Mouse (Mus musculus): ENCODE measurements around the gene Peak1. TPM values are rescaled to one million over a fixed set of nuclear protein-coding genes. Genes with fewer than 3 reads are reported as not detected.

Peak1 gene
- polyA plus RNA-seq, 1 experiment: 8.2 TPM

DNA sequence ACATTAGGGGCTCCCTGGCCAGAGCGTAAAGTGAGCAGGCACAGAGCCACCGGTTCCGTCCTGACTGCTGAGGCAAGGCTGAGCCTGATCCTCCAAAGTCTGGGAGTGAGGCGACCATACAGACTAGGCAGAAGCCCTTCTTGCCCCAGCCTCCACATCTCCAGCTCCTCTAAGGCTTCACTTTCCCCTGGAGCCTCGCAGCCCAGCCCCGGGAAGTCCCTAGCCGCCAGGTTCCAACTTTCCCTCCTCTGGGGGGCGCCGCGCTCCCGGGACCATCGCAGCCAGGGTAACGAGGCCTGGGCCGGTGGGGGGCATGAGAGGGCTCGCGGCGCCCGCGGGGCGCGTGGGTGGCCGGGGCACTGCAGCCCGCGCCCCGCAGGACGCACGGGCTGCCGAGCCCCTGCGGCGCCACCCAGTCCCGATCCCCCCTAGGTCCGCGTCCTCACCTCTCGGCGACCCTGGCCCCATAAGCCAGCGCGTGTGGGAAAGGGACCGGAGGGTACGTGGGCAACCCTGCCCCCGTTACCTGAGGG is 386 bp downstream of the Peak1 start:
- H3K4me3 ChIP-seq (ENCODE audit: extremely low read depth, insufficient read depth, insufficient read length): peak overlapping the region; percentile 84
- TF ChIP-seq CTCF (IDR thresholded peaks at IDR 0.05; ENCODE audit: extremely low read depth, insufficient read depth, insufficient read length, insufficient replicate concordance) (peak; percentile 40; the same call in 1 of the 2 replicates), POLR2A (IDR thresholded peaks at IDR 0.05; ENCODE audit: low read depth, low read length) (no peak)
- peak; percentile 48 to 84 for DNase-seq (ENCODE audit: low read depth in 1 of 2, low spot score in 2 of 2)
- no peaks in the 10 kb centered on the region for H3K36me3 ChIP-seq (ENCODE audit: control insufficient read depth, insufficient read depth, low read length)
- peaks cover 9% of the 10 kb centered on the region for H3K4me1 ChIP-seq (ENCODE audit: control insufficient read depth, insufficient read depth, insufficient read length)
- WGBS: under 1% methylated on average over 40 of the region's 40 CpGs
- no peaks in the 10 kb centered on the region for H3K27me3 ChIP-seq (ENCODE audit: control insufficient read depth, insufficient read depth, low read length)
- H3K27ac ChIP-seq (ENCODE audit: insufficient read depth, low read length): peak overlapping the region; percentile 89

DNA sequence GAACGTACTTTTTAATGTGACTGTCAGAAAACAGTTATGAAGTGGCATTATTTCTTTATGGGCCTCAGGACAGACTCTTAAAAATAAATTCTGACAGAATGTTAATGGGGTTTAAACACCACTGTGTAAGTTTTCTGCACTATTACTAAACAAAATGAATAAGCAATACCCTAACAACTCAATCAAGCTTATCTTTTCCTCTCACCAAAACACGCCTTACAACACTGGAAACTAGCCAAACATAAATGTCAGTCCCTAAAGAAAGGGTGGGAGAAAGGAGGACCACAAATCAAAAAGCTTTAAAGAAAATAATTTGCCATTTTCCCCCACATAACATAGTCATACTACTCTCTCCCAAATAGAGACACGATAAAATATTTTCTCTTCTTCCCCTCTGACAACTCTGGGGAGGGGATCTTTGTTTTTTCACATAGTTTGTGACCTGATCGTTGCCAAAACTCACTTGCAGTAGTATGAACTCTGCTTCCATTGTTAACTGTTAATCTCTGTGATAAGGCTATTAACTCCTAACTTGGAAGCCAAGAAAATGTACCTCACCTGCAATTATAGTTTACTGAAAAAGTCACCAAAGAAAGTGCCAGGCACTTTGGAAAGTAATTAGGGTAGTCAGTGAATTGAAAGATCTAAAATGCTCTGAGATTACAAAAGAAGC is 1.8 kb downstream of the Peak1 start:
- Histone ChIP-seq H3K36me3 (ENCODE audit: control insufficient read depth, insufficient read depth, low read length) (no peaks in the 10 kb centered on the region), H3K4me3 (ENCODE audit: extremely low read depth, insufficient read depth, insufficient read length) (no peak overlapping the region)

DNA sequence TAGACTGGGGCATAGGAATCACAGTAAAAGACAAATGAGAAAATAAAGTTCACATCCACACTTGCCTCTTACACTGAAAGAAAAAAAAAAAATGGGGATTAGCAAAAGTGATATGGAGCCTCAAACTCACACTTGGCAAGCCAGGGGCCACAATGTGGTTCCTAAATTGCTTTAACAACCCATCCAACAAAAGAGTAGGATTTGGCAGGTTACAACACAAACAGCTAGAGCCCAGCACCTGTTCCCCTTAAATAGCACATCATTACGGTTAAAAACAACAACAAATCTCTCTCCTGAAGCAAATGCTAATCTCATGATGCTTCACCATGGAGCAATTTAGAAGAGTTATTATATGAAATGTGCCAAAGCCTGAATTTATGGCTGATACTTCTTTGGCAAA is 2.5 kb downstream of the Peak1 start:
- TF ChIP-seq POLR2A (IDR thresholded peaks at IDR 0.05; ENCODE audit: low read depth, low read length) (no peak), CTCF (IDR thresholded peaks at IDR 0.05; ENCODE audit: extremely low read depth, insufficient read depth, insufficient read length, insufficient replicate concordance) (no peak)
- Histone ChIP-seq H3K27me3 (ENCODE audit: control insufficient read depth, insufficient read depth, low read length) (no peaks in the 10 kb centered on the region), H3K4me1 (ENCODE audit: control insufficient read depth, insufficient read depth, insufficient read length) (peaks cover 6% of the 10 kb centered on the region), H3K4me3 (ENCODE audit: extremely low read depth, insufficient read depth, insufficient read length) (no peak overlapping the region), H3K36me3 (ENCODE audit: control insufficient read depth, insufficient read depth, low read length) (no peaks in the 10 kb centered on the region), H3K27ac (ENCODE audit: insufficient read depth, low read length) (no peak overlapping the region)
- WGBS: 84% methylated on average over 1 of the region's 1 CpGs
- DNase-seq (ENCODE audit: low read depth in 1 of 2, low spot score in 2 of 2): no peak

More for the DNA sequence above, 1.8 kb downstream of the Peak1 start:
- H3K4me1 ChIP-seq (ENCODE audit: control insufficient read depth, insufficient read depth, insufficient read length): peaks cover 9% of the 10 kb centered on the region
- H3K27ac ChIP-seq (ENCODE audit: insufficient read depth, low read length): no peak overlapping the region
- no peaks in the 10 kb centered on the region for H3K27me3 ChIP-seq (ENCODE audit: control insufficient read depth, insufficient read depth, low read length)
- TF ChIP-seq POLR2A (IDR thresholded peaks at IDR 0.05; ENCODE audit: low read depth, low read length) (no peak), CTCF (IDR thresholded peaks at IDR 0.05; ENCODE audit: extremely low read depth, insufficient read depth, insufficient read length, insufficient replicate concordance) (no peak)
- DNase-seq (ENCODE audit: low read depth in 1 of 2, low spot score in 2 of 2): no peak
- 63% methylated on average over 4 of the region's 4 CpGs for WGBS

DNA sequence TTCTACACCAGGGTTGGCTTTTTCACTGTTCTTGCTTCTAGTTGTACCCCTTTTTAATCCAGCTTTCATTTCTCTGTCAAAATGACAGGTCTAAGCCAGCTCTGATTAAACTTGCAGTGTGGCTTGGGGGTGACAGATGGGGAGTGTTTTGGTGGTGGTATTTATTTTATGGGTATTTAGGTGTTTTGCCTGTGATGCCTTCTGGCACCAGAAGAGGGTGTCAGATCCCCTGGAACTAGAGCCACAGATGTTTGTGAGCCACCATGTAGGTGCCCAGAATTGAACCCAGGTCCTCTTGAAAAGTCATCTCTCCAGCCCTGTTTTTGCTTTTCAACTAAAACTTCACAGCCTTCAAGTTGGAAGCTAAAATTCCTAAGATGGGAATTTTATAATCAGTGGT is 3.5 kb downstream of the Peak1 start:
- Histone ChIP-seq H3K27ac (ENCODE audit: insufficient read depth, low read length) (no peak overlapping the region), H3K36me3 (ENCODE audit: control insufficient read depth, insufficient read depth, low read length) (no peaks in the 10 kb centered on the region), H3K27me3 (ENCODE audit: control insufficient read depth, insufficient read depth, low read length) (no peaks in the 10 kb centered on the region), H3K4me1 (ENCODE audit: control insufficient read depth, insufficient read depth, insufficient read length) (peaks cover 6% of the 10 kb centered on the region; the same call in 1 of the 2 replicates), H3K4me3 (ENCODE audit: extremely low read depth, insufficient read depth, insufficient read length) (no peak overlapping the region)
- TF ChIP-seq CTCF (IDR thresholded peaks at IDR 0.05; ENCODE audit: extremely low read depth, insufficient read depth, insufficient read length, insufficient replicate concordance) (no peak), POLR2A (IDR thresholded peaks at IDR 0.05; ENCODE audit: low read depth, low read length) (no peak)
- DNase-seq (ENCODE audit: low read depth in 1 of 2, low spot score in 2 of 2): no peak

DNA sequence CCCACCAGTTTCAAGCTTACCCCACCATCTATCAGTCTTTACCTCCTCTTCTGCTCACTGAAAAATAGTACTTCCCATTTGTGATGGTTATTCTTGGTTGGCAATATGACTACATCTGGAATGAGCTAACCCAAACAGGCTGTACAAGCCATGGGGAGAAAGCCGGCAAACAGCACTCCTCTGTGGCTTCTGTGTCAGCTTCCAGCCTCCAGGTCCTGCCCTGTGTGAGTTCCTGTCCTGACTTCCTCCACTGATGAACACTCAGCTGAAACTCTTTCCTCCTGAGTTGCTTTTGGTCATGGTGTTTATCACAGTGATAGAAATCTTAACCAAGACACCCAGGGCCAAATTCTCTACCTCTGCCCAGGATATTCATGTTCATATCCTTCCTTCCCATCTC is 5.2 kb downstream of the Peak1 start:
- no peaks in the 10 kb centered on the region for H3K27me3 ChIP-seq (ENCODE audit: control insufficient read depth, insufficient read depth, low read length)
- H3K4me3 ChIP-seq (ENCODE audit: extremely low read depth, insufficient read depth, insufficient read length): no peak overlapping the region
- H3K36me3 ChIP-seq (ENCODE audit: control insufficient read depth, insufficient read depth, low read length): no peaks in the 10 kb centered on the region
- peaks cover 6% of the 10 kb centered on the region; the same call in 1 of the 2 replicates for H3K4me1 ChIP-seq (ENCODE audit: control insufficient read depth, insufficient read depth, insufficient read length)
- no peak overlapping the region for H3K27ac ChIP-seq (ENCODE audit: insufficient read depth, low read length)
- no peak for DNase-seq (ENCODE audit: low read depth in 1 of 2, low spot score in 2 of 2)
- TF ChIP-seq CTCF (IDR thresholded peaks at IDR 0.05; ENCODE audit: extremely low read depth, insufficient read depth, insufficient read length, insufficient replicate concordance) (no peak), POLR2A (IDR thresholded peaks at IDR 0.05; ENCODE audit: low read depth, low read length) (no peak)
- 14% methylated on average over 1 of the region's 1 CpGs for WGBS

DNA sequence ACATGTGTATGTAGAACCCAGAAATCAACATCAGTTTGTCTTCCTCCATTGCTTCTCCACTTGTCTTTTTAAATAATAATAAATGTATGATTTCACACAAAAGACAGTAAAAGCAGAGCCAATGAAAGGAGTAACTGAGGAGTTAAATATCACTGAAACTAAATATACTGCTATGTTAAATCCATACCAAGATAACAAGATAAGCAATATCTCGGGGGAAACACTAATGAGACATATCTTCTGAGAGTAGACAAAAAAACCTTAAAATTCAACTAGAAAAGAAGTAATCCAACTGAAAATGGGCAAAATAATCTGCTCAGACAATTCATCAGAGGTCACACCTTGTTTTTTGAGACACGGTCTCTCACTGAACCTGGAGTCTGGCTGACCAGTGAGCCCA is 7.9 kb downstream of the Peak1 start:
- Histone ChIP-seq H3K4me3 (ENCODE audit: extremely low read depth, insufficient read depth, insufficient read length) (no peak overlapping the region), H3K27ac (ENCODE audit: insufficient read depth, low read length) (no peak overlapping the region), H3K4me1 (ENCODE audit: control insufficient read depth, insufficient read depth, insufficient read length) (no peaks in the 10 kb centered on the region), H3K27me3 (ENCODE audit: control insufficient read depth, insufficient read depth, low read length) (no peaks in the 10 kb centered on the region), H3K36me3 (ENCODE audit: control insufficient read depth, insufficient read depth, low read length) (no peaks in the 10 kb centered on the region)
- TF ChIP-seq POLR2A (IDR thresholded peaks at IDR 0.05; ENCODE audit: low read depth, low read length) (no peak), CTCF (IDR thresholded peaks at IDR 0.05; ENCODE audit: extremely low read depth, insufficient read depth, insufficient read length, insufficient replicate concordance) (no peak)
- DNase-seq (ENCODE audit: low read depth in 1 of 2, low spot score in 2 of 2): no peak
- 83% methylated on average over 2 of the region's 2 CpGs for WGBS

DNA sequence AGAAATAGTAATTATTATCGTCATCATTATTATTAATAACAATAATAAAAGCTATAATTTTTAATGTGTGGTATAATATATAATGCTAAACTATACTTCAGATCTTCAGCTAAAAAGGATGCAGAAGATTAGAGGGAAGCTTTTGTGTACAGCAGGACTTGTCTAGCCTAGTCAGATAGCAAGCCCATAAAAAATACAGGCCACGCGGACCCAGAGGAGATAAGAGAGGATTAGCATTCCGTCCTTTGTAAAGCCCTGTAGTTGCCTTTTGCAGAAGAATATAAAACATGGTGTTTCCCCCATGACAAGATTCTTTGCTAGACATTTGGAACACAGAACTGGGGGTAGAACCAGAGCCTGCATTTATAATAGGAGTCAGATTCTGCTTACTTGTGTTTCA is 13.2 kb downstream of the Peak1 start:
- no peaks in the 10 kb centered on the region; the same call in 1 of the 2 replicates for H3K36me3 ChIP-seq (ENCODE audit: control insufficient read depth, insufficient read depth, low read length)
- DNase-seq (ENCODE audit: low read depth in 1 of 2, low spot score in 2 of 2): no peak
- TF ChIP-seq CTCF (IDR thresholded peaks at IDR 0.05; ENCODE audit: extremely low read depth, insufficient read depth, insufficient read length, insufficient replicate concordance) (no peak), POLR2A (IDR thresholded peaks at IDR 0.05; ENCODE audit: low read depth, low read length) (no peak)
- no peak overlapping the region for H3K4me3 ChIP-seq (ENCODE audit: extremely low read depth, insufficient read depth, insufficient read length)
- H3K27me3 ChIP-seq (ENCODE audit: control insufficient read depth, insufficient read depth, low read length): no peaks in the 10 kb centered on the region
- WGBS: 84% methylated on average over 4 of the region's 4 CpGs
- no peak overlapping the region for H3K27ac ChIP-seq (ENCODE audit: insufficient read depth, low read length)
- 0 out of 2 replicates have a peak, but pooled peaks cover 1% of the 10 kb centered on the region for H3K4me1 ChIP-seq (ENCODE audit: control insufficient read depth, insufficient read depth, insufficient read length)
